Mouse (Mus musculus): ENCODE results near the gene Oxa1l. TPM values are rescaled to one million over a fixed set of nuclear protein-coding genes. Genes with fewer than 3 reads are reported as not detected.

Oxa1l gene
- total and polyA plus RNA-seq, 3 experiments = 43.3 to 143 TPM; not detected in 1

DNA sequence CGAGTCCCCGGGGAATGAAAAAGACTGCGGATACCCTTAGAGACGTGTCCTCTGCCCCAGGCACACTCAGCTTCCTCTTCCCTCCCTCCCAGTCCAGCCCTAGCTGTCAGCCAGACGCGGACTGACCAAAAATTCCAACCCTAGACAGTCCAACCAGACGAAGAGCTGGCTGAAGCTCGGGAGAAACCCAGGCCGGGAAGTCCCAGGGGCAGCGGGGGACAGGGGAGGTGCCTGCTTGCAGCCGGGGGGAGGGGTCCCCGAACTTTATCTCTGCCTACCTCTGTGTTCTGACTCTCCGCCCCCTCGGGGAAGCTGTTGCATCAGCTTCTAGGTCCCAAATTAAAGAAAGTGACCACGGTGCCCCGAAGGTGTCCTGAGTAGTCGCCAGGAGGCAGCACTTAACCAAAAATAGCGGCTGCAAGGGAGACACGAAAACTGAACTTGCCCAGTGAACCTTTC is 57.0 kb downstream of the Oxa1l start, which contains the start of gene Slc7a7 (continued):
- TF ChIP-seq MYC (IDR thresholded peaks at IDR 0.05; ENCODE audit: low read depth, low read length) = peak; percentile 80; the same call in 1 of the 2 replicates
- no peak for TF ChIP-seq GABPA (IDR thresholded peaks at IDR 0.05; ENCODE audit: low read depth, low read length)
- TF ChIP-seq POLR2AphosphoS5 (IDR thresholded peaks at IDR 0.05; ENCODE audit: borderline replicate concordance, low read depth, low read length) = no peak

Other genes starting within 250 kb of the Oxa1l start
- 172 and 186 TPM in 2 replicates for gene Dad1, start 106.7 kb upstream of the Oxa1l start, total RNA-seq (2012; rRNA removed)
- 100 to 1,000 TPM in 1 of 2 experiments, not detected in 1; 320 TPM for gene Dad1, start 106.7 kb upstream of the Oxa1l start, polyA plus RNA-seq (2012; ENCODE audit: insufficient read depth in 1 of 2, insufficient read length in 2 of 2, low read depth in 1 of 2, low replicate concordance in 2 of 2, missing spikeins in 1 of 2)
- gene Abhd4, start 106.6 kb upstream of the Oxa1l start, total RNA-seq (2012; rRNA removed) = 13.1 and 13.2 TPM in 2 replicates
- gene Abhd4, start 106.6 kb upstream of the Oxa1l start, polyA plus RNA-seq (2012; ENCODE audit: insufficient read depth in 1 of 2, insufficient read length in 2 of 2, low read depth in 1 of 2, low replicate concordance in 2 of 2, missing spikeins in 1 of 2) = 10 to 100 TPM in 1 of 2 experiments, not detected in 1; 32.0 TPM
- not detected in 2 replicates for gene Olfr49, start 75.9 kb upstream of the Oxa1l start, total RNA-seq (2012; rRNA removed)
- not detected for gene Olfr49, start 75.9 kb upstream of the Oxa1l start, polyA plus RNA-seq (2012; ENCODE audit: insufficient read depth in 1 of 2, insufficient read length in 2 of 2, low read depth in 1 of 2, low replicate concordance in 2 of 2, missing spikeins in 1 of 2)
- gene Slc7a7, start 56.9 kb downstream of the Oxa1l start, total RNA-seq (2012; rRNA removed) = 20.1 and 42.4 TPM in 2 replicates
- gene Slc7a7, start 56.9 kb downstream of the Oxa1l start, polyA plus RNA-seq (2012; ENCODE audit: insufficient read depth in 1 of 2, insufficient read length in 2 of 2, low read depth in 1 of 2, low replicate concordance in 2 of 2, missing spikeins in 1 of 2) = 10 to 100 TPM in 1 of 2 experiments, not detected in 1; 65.6 TPM
- 473 and 532 TPM in 2 replicates for gene Mrpl52, start 66.1 kb downstream of the Oxa1l start, total RNA-seq (2012; rRNA removed)
- gene Mrpl52, start 66.1 kb downstream of the Oxa1l start, polyA plus RNA-seq (2012; ENCODE audit: insufficient read depth in 1 of 2, insufficient read length in 2 of 2, low read depth in 1 of 2, low replicate concordance in 2 of 2, missing spikeins in 1 of 2) = 100 to 1,000 TPM in 1 of 2 experiments, not detected in 1; 469 TPM
- 19.4 and 20.1 TPM in 2 replicates for gene Mmp14, start 70.8 kb downstream of the Oxa1l start, total RNA-seq (2012; rRNA removed)
- gene Mmp14, start 70.8 kb downstream of the Oxa1l start, polyA plus RNA-seq (2012; ENCODE audit: insufficient read depth in 1 of 2, insufficient read length in 2 of 2, low read depth in 1 of 2, low replicate concordance in 2 of 2, missing spikeins in 1 of 2) = 10 to 100 TPM in 1 of 2 experiments, not detected in 1; 29.9 TPM
- 53.6 and 55.4 TPM in 2 replicates for gene Lrp10, start 103.3 kb downstream of the Oxa1l start, total RNA-seq (2012; rRNA removed)
- 100 to 1,000 TPM in 1 of 2 experiments, not detected in 1; 110 TPM for gene Lrp10, start 103.3 kb downstream of the Oxa1l start, polyA plus RNA-seq (2012; ENCODE audit: insufficient read depth in 1 of 2, insufficient read length in 2 of 2, low read depth in 1 of 2, low replicate concordance in 2 of 2, missing spikeins in 1 of 2)
- gene Rem2, start 115.3 kb downstream of the Oxa1l start, total RNA-seq (2012; rRNA removed) = 28.6 and 38.8 TPM in 2 replicates
- gene Rem2, start 115.3 kb downstream of the Oxa1l start, polyA plus RNA-seq (2012; ENCODE audit: insufficient read depth in 1 of 2, insufficient read length in 2 of 2, low read depth in 1 of 2, low replicate concordance in 2 of 2, missing spikeins in 1 of 2) = 1 to 10 TPM in 1 of 2 experiments, not detected in 1; 4.8 TPM
- gene Prmt5, start 156.7 kb downstream of the Oxa1l start, total RNA-seq (2012; rRNA removed) = 170 and 192 TPM in 2 replicates
- gene Prmt5, start 156.7 kb downstream of the Oxa1l start, polyA plus RNA-seq (2012; ENCODE audit: insufficient read depth in 1 of 2, insufficient read length in 2 of 2, low read depth in 1 of 2, low replicate concordance in 2 of 2, missing spikeins in 1 of 2) = 100 to 1,000 TPM in 1 of 2 experiments, not detected in 1; 167 TPM
- gene Haus4, start 193.8 kb downstream of the Oxa1l start, total RNA-seq (2012; rRNA removed) = 39.2 and 47.5 TPM in 2 replicates
- 10 to 100 TPM in 1 of 2 experiments, not detected in 1; 73.4 TPM for gene Haus4, start 193.8 kb downstream of the Oxa1l start, polyA plus RNA-seq (2012; ENCODE audit: insufficient read depth in 1 of 2, insufficient read length in 2 of 2, low read depth in 1 of 2, low replicate concordance in 2 of 2, missing spikeins in 1 of 2)
- 0.07 and 0.08 TPM in 2 replicates for gene Ajuba, start 216.7 kb downstream of the Oxa1l start, total RNA-seq (2012; rRNA removed)
- under 1 TPM in 1 of 2 experiments, not detected in 1; 0.08 TPM for gene Ajuba, start 216.7 kb downstream of the Oxa1l start, polyA plus RNA-seq (2012; ENCODE audit: insufficient read depth in 1 of 2, insufficient read length in 2 of 2, low read depth in 1 of 2, low replicate concordance in 2 of 2, missing spikeins in 1 of 2)
- 1.9 and 2.1 TPM in 2 replicates for gene 4931414P19Rik, start 245.2 kb downstream of the Oxa1l start, total RNA-seq (2012; rRNA removed)
- 1 to 10 TPM in 1 of 2 experiments, not detected in 1; 4.8 TPM for gene 4931414P19Rik, start 245.2 kb downstream of the Oxa1l start, polyA plus RNA-seq (2012; ENCODE audit: insufficient read depth in 1 of 2, insufficient read length in 2 of 2, low read depth in 1 of 2, low replicate concordance in 2 of 2, missing spikeins in 1 of 2)